Mouse (Mus musculus): ENCODE data around the gene Ppp1r9a. TPM values are rescaled to one million over a fixed set of nuclear protein-coding genes. Genes with fewer than 3 reads are reported as not detected.

The Ppp1r9a gene
- total and polyA plus RNA-seq, 3 experiments = 0.03 TPM; not detected in 2

DNA sequence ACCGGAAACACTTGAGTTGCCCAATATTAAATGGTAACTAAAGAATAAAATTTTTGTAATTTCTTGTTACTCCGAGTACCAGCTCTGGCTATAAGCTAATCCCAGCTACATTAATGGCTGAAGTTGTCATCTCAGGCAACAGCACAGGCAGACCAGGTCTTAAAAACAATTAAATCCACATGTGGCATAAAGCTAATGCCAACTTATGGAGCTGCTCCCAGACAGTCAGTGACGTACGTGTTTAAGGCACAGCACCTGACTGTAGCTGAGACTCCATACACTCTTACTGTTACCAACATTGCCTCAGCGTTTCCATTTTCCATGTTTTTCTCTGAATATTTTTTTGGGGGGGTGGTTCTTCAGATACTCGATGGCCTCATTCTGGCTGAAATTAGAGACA is 276.5 kb downstream of the Ppp1r9a start:
- no peak overlapping the region for H3K27ac ChIP-seq (ENCODE audit: control insufficient read depth, low read depth, low read length)
- H3K4me3 ChIP-seq (ENCODE audit: control insufficient read depth in 1 of 2, insufficient read depth in 1 of 2, low read depth in 2 of 2, low read length in 2 of 2) = no peak overlapping the region
- no peak for TF ChIP-seq SMC3 (IDR thresholded peaks at IDR 0.05; ENCODE audit: low read depth, low read length)
- TF ChIP-seq HCFC1 (IDR thresholded peaks at IDR 0.05; ENCODE audit: low read depth, low read length) = no peak
- no peak for TF ChIP-seq MXI1 (IDR thresholded peaks at IDR 0.05; ENCODE audit: low read depth, low read length)
- no peak for TF ChIP-seq JUND (IDR thresholded peaks at IDR 0.05; ENCODE audit: low read depth, low read length)
- TF ChIP-seq RAD21 (IDR thresholded peaks at IDR 0.05; ENCODE audit: low read depth, low read length) = no peak
- no peak for TF ChIP-seq TCF12 (IDR thresholded peaks at IDR 0.05; ENCODE audit: low read depth, low read length)
- no peak for TF ChIP-seq TAL1 (IDR thresholded peaks at IDR 0.05; ENCODE audit: low read length)
- no peak for TF ChIP-seq MEF2A (IDR thresholded peaks at IDR 0.05; ENCODE audit: extremely low read depth, insufficient replicate concordance, low read depth, low read length, poor library complexity, severe bottlenecking)
- no peak for TF ChIP-seq GABPA (IDR thresholded peaks at IDR 0.05; ENCODE audit: low read depth, low read length)
- TF ChIP-seq ZMIZ1 (IDR thresholded peaks at IDR 0.05; ENCODE audit: low read depth, low read length) = no peak
- no peak for TF ChIP-seq ZKSCAN1 (IDR thresholded peaks at IDR 0.05; ENCODE audit: low read depth, low read length)
- TF ChIP-seq USF1 (IDR thresholded peaks at IDR 0.05; ENCODE audit: low read depth, low read length) = no peak
- no peak for DNase-seq (ENCODE audit: low read depth, low spot score)
- H3K36me3 ChIP-seq (ENCODE audit: control insufficient read depth in 1 of 2, insufficient read depth in 2 of 2, low read length in 2 of 2) = no peaks in the 10 kb centered on the region
- H3K9ac ChIP-seq (ENCODE audit: control insufficient read depth, low read depth, low read length, poor library complexity, severe bottlenecking) = no peak overlapping the region
- no peaks in the 10 kb centered on the region for H3K4me1 ChIP-seq (ENCODE audit: control insufficient read depth in 1 of 2, insufficient read depth in 2 of 2, low read length in 2 of 2)
- H3K27me3 ChIP-seq (ENCODE audit: control insufficient read depth in 1 of 2, insufficient read depth in 2 of 2, low read length in 2 of 2) = peaks cover 6% of the 10 kb centered on the region in 2 experiments
- H3K79me2 ChIP-seq (ENCODE audit: control insufficient read depth, insufficient read depth, low read length, poor library complexity) = no peaks in the 10 kb centered on the region
- no peaks in the 10 kb centered on the region for H3K9me3 ChIP-seq (replicated peaks; ENCODE audit: insufficient read depth, low read length)

DNA sequence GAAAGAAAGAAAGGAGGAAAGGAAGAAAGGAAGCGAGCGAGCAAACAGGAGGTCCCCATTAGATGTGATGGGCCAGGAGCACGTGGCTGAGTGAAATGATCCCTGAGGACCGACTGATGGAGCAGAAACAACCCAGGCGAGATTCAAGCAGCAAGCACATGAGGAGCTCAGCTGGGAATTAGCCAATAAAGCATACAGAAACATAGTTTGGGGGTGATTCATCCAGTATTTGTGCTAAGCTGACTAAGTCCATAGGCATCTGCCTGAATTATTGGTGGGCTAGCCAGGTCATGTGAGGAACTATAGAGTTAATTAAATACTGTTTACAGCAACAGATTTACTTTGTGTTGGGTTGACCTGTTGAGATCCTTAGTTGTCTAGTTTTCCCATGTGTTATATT is 277.9 kb downstream of the Ppp1r9a start:
- TF ChIP-seq POLR2AphosphoS5 (IDR thresholded peaks at IDR 0.05; ENCODE audit: borderline replicate concordance, low read depth, low read length) = no peak
- no peak for TF ChIP-seq MAFK (IDR thresholded peaks at IDR 0.05; ENCODE audit: borderline replicate concordance, low read depth, low read length)
- no peak for TF ChIP-seq MYC (IDR thresholded peaks at IDR 0.05; ENCODE audit: low read depth, low read length)
- TF ChIP-seq UBTF (IDR thresholded peaks at IDR 0.05; ENCODE audit: borderline replicate concordance, insufficient read depth, low read depth, low read length) = no peak
- TF ChIP-seq MAX (IDR thresholded peaks at IDR 0.05; ENCODE audit: low read length) = no peak
- TF ChIP-seq POLR2A (IDR thresholded peaks at IDR 0.05; ENCODE audit: control insufficient read depth in 1 of 2, insufficient read depth in 1 of 2, low read depth in 1 of 2, low read length in 2 of 2, poor library complexity in 1 of 2) = no peak
- TF ChIP-seq ZKSCAN1 (IDR thresholded peaks at IDR 0.05; ENCODE audit: low read depth, low read length) = no peak
- TF ChIP-seq ELF1 (IDR thresholded peaks at IDR 0.05; ENCODE audit: low read depth, low read length) = no peak
- TF ChIP-seq MEF2A (IDR thresholded peaks at IDR 0.05; ENCODE audit: extremely low read depth, insufficient replicate concordance, low read depth, low read length, poor library complexity, severe bottlenecking) = no peak
- TF ChIP-seq KAT2A (conservative IDR thresholded peaks at IDR 0.05; ENCODE audit: low read depth, low read length) = no peak
- no peak for TF ChIP-seq MYB (IDR thresholded peaks at IDR 0.05; ENCODE audit: low read depth, low read length)
- no peak for TF ChIP-seq MXI1 (IDR thresholded peaks at IDR 0.05; ENCODE audit: low read depth, low read length)
- no peak for TF ChIP-seq GABPA (IDR thresholded peaks at IDR 0.05; ENCODE audit: low read depth, low read length)
- no peak for TF ChIP-seq CHD2 (IDR thresholded peaks at IDR 0.05; ENCODE audit: low read length)
- peaks cover 6 to 8% of the 10 kb centered on the region in 2 experiments for H3K27me3 ChIP-seq (ENCODE audit: control insufficient read depth in 1 of 2, insufficient read depth in 2 of 2, low read length in 2 of 2)
- DNase-seq (ENCODE audit: low read depth, low spot score) = no peak

More for the DNA sequence above, 277.9 kb downstream of the Ppp1r9a start:
- no peak overlapping the region for H3K4me3 ChIP-seq (ENCODE audit: control insufficient read depth in 1 of 2, insufficient read depth in 1 of 2, low read depth in 2 of 2, low read length in 2 of 2)
- H3K4me1 ChIP-seq (ENCODE audit: control insufficient read depth in 1 of 2, insufficient read depth in 2 of 2, low read length in 2 of 2) = no peaks in the 10 kb centered on the region
- no peaks in the 10 kb centered on the region for H3K9me3 ChIP-seq (replicated peaks; ENCODE audit: insufficient read depth, low read length)
- H3K36me3 ChIP-seq (ENCODE audit: control insufficient read depth in 1 of 2, insufficient read depth in 2 of 2, low read length in 2 of 2) = no peaks in the 10 kb centered on the region
- H3K79me2 ChIP-seq (ENCODE audit: control insufficient read depth, insufficient read depth, low read length, poor library complexity) = no peaks in the 10 kb centered on the region
- H3K9ac ChIP-seq (ENCODE audit: control insufficient read depth, low read depth, low read length, poor library complexity, severe bottlenecking) = no peak overlapping the region
- H3K27ac ChIP-seq (ENCODE audit: control insufficient read depth, low read depth, low read length) = no peak overlapping the region
